Mouse (Mus musculus): ENCODE results near the gene Osbpl6. TPM values are rescaled to one million over a fixed set of nuclear protein-coding genes. Genes with fewer than 3 reads are reported as not detected.
A peak's percentile ranks its signal among the peaks of the same experiment; 100 is the strongest.

Osbpl6 gene
- total RNA-seq (2021): 1 to 10 TPM; 4.5 to 4.9 TPM

DNA sequence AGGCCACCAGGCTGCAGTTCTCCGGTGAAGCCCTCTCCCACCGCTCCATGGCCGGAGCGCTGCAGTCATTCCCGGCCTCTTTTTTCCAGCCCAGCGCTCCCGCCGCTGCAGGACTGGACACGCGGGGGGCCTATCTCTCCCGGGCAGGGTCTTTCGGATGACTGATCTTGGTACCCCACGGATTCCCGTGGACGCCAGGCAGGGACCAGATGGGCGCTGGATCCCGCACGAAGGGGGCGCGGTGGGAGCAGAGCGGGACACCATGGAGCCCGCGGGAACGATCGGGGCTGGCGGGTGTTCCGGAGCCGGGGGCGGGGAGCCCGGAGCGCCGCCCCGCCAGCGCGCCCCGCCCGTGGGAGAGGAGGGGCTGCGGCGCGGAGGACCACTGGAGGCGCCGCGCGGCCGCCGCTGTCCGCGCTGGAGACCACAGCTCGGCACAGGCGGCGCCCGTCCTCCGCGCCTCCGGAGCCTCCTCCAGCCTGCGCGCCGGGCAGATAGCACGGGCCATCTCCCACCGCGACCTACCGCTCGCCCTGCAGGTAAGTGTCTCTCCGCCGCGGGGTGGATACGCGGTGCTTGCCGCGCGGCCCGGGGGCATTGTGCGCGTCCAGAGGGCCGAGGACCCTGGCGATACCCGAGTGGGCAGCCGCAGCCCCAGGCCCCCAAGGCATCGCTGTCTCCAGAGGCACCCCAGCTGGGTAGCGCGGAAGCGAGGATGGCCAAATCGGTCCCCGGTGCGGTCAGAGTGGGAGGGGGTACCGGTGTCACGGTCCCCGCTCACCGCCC lies at the start of gene Osbpl6:
Gene Osbpl6, plus strand, starts transcription at position 358 of the 786 bp plus-strand sequence.
- DNase-seq: peak; percentile 72 to 78
- intact Hi-C loops (cut with DNase I): no loop called here

DNA sequence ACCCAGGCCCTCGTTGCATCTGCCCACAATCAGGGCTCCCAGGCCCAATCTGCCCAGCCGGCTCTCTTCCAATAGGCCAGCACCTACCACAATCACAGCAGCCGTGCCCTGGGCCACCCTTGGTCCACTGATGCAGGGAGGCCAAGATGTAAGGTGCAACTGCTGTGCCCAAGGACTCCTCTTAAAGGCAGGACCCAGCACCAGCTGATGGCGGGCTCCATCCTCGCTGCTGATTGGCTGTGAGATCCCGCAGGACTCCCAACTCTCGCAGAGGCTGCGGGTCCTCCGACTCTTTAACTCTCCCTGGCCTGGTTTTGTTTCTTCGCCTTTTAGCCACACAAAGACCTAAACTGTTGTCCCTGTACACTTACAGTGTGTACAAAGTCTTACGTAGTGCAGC lies 46.1 kb upstream of the Osbpl6 start, which contains the start of gene Cyct:
Gene Cyct, minus strand, starts transcription at position 225 of the 400 bp plus-strand sequence.
- intact Hi-C loops (cut with DNase I): loop anchor here (10.0 kb wide), 1 partner anchor 235 kb away; no protein-coding TSS in a partner anchor
- no peak for DNase-seq

- DNase-seq: peak in 1 of 2 experiments; percentile 35
Observed at GRCm38 (mm10) chr2:76362111-76362510, 44.2 kb upstream of the Osbpl6 start.

DNA sequence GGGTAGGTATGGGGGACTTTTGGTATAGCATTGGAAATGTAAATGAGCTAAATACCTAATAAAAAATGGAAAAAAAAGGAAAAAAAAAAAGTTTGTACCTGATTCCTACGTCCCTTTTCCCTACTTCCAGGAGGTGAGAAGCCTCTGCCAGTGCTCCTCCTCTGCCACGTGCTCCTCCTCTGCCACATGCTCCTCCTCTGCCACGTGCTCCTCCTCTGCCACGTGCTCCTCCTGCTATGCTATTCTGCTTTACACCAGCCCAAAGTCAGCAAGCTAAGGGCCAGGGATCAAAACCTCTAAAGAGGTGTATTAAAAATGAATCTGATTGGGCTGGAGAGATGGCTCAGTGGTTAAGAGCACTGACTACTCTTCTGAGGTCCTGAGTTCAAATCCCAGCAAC lies 40.5 kb upstream of the Osbpl6 start:
- DNase-seq: no peak
- intact Hi-C loops (cut with DNase I): loop anchor here (10.0 kb wide), 1 partner anchor 241 kb away; no protein-coding TSS in a partner anchor

More at GRCm38 (mm10) chr2:76362111-76362510, 44.2 kb upstream of the Osbpl6 start:
- intact Hi-C loops (cut with DNase I): loop anchor here (2.0 to 10.0 kb wide), 2 partner anchors 107 to 237 kb away; no protein-coding TSS in a partner anchor

- DNase-seq: peak; percentile 78 to 90
- intact Hi-C loops (cut with DNase I): loop anchor here (1.0 to 10.0 kb wide), 2 partner anchors 243 to 251 kb away; no protein-coding TSS in a partner anchor
Observed at GRCm38 (mm10) chr2:76367188-76367922, 39.0 kb upstream of the Osbpl6 start.

DNA sequence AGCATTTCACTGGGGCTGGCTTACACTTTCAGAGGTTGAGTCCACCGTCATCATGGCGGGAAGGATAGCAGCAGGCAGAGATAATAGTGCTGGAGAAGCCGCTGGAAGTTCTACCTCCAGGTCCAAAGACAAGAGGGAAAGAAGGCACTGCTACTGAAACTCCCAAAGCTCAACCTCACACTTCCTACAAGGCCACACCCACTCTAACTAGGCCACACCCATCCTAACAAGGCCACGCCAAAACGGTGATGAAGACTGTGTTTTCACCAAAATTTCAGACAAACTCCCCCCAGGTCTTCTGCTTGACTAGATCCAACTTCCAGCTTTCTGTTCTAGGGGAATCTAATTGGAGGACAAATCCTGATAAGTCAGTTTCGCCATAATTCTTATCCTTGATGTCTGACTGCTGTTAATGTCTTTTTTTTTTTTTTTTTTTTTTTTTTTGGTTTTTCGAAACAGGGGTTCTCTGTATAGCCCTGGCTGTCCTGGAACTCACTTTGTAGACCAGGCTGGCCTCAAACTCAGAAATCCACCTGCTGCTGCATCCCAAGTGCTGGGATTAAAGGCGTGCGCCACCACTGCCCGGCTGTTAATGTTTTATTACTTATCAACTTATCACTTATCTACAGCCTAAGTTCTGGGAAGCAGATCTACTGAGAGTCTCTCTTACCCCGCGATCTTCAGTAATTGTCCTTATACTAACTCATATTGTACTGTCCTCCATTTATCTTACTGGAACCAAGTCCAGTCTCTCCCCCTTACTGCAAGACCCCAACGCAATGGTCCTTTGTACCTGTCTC lies 37.2 kb upstream of the Osbpl6 start:
- intact Hi-C loops (cut with DNase I): loop anchor here (10.0 kb wide), 1 partner anchor 244 kb away; no protein-coding TSS in a partner anchor
- DNase-seq: no peak

DNA sequence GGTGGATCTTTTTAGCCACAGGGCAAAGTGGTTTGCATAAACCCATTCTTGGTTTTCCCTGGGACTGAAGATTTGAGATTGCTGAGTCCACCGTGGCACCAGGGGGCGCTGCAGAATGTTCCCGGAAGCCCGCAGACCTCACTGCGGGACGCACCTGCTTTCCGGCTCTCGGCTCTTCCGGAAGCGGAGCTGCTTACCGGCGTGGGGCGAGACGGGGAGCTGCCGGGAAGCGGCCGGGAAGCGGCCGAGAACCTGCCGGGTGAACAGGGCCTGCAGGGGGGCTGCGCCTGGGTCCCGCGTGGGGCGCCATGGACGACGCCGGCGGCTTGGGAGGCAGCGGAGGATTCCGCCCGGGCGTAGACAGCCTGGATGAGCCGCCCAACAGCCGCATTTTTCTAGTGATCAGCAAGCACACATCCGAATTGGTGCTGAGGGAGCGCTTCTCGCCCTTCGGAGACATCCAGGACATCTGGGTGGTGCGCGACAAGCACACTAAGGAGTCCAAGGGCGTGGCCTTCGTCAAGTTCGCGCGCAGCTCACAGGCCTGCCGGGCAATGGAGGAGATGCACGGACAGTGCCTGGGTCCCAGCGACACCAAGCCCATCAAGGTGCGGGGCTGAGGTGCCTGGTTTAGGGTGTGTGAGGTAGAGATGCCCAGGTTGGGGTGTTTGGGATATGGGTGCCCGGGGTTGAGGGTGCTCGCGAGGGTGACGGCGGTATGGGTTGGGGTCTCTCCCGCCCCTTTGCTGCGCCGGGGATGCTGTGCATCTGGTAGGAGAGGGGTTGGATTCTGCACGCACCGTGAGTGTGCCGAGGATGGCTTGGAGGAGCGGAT lies 36.3 kb upstream of the Osbpl6 start, which contains the start of gene Rbm45:
Gene Rbm45, plus strand, starts transcription at position 164 of the 835 bp plus-strand sequence.
- intact Hi-C loops (cut with DNase I): loop anchor here (10.0 kb wide), 1 partner anchor 245 kb away; no protein-coding TSS in a partner anchor
- peak; percentile 89 to 93 for DNase-seq

DNA sequence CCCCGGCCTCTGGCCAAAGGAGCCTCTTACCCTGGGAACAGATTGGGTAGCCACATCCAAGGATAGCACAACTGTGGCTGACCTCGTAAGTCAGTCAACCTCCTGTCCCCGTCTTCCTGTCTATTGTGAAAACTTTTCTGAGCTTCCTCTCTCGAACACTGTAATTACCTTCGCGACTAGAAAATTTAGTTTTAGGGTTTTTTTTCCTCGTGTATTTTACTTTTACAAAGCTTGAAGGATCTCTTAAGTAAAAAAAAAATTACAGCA lies 35.7 kb upstream of the Osbpl6 start:
- no peak for DNase-seq
- intact Hi-C loops (cut with DNase I): no loop called here

DNA sequence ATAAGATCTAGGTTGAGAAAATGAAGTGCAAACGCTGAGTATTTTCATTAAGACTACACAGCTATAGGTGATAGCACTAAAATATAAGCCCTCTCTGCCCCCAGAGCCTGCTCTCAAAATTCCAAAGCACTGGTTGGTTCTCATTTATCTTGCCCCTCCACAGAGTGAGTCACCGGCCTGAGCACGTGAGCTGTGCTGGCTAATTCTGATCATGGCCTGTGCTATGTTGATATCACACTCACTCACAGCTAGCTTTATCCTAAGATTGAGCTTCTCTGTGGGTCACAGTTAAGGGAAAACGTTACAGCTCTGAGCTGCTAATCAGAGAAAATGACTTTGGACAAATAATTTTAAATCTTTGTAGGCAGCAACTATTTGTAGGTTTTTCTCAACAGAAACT lies 34.1 kb upstream of the Osbpl6 start:
- DNase-seq: peak; percentile 33 to 58
- intact Hi-C loops (cut with DNase I): no loop called here

DNA sequence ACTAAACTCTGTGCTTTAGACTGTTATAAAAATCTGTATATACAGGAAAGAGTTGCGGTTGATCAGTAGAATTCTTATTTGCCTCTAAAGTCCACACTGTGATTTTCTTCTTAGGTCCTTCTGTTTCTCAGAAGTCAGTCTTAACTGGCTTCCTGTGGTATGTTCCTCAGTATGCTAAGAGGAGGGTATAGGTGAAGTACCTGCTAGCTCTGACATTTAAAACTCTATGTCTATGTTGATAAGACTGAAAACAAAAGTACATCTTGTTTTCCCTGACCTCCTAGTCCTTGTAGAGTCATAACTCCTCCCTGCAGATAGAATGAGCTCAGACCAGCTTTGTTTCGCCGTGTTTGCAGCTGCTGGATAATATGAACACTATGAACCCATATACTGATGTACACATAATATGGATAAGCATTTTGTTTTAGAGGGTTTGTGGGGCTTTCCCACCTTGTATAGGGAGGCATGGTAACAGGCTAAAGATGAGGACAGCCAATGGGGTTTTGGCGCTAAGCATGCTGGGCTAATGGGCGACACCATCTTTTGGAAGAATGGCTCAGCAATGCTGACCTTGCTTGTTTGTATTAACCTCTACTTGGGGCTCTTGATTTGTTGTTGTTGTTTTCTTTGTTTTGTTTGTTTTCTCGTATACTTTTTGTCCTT lies 31.6 kb upstream of the Osbpl6 start:
- no peak for DNase-seq
- intact Hi-C loops (cut with DNase I): no loop called here

DNA sequence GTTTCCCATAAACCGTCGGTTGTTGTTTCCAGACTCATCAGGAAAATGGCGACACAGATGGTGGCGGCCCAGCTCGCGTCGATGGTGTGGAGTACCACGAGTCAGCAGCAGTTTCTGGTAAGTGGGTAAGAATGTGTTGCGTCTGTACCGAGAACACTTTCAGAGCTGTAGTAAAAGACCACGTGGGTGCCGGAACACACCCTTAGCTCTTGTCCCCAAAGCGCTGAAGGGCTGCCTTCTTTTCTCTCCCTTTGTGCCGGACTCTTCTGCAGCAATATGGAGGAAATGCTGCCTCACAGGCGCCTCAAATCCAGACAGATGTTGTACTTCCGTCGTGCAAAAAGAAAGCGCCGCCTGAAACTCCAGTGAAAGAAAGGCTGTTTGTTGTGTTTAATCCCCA lies 27.7 kb upstream of the Osbpl6 start:
- no peak for DNase-seq
- intact Hi-C loops (cut with DNase I): no loop called here

DNA sequence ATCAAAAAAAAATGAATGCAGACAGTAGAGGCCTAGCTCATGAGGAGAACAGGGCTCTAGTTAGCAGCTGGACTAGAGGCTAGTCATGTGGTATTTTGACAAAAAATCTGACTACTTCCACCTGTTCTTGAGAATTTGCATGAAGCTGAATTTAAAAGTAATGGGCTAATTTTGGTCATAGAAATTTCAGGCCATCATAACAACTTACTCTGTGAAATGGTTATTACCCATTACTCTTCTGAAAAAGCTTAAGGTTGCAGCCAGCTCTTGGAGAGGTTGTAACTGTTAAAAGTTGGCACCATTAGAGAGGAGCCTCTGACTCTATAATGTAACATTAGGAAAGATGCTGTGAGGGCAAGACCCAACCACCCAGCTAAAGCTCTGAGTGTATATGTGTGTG lies 19.8 kb upstream of the Osbpl6 start:
- intact Hi-C loops (cut with DNase I): no loop called here
- no peak for DNase-seq

- intact Hi-C loops (cut with DNase I): no loop called here
- DNase-seq: no peak
Observed at GRCm38 (mm10) chr2:76400178-76400577, 6.1 kb upstream of the Osbpl6 start.

DNA sequence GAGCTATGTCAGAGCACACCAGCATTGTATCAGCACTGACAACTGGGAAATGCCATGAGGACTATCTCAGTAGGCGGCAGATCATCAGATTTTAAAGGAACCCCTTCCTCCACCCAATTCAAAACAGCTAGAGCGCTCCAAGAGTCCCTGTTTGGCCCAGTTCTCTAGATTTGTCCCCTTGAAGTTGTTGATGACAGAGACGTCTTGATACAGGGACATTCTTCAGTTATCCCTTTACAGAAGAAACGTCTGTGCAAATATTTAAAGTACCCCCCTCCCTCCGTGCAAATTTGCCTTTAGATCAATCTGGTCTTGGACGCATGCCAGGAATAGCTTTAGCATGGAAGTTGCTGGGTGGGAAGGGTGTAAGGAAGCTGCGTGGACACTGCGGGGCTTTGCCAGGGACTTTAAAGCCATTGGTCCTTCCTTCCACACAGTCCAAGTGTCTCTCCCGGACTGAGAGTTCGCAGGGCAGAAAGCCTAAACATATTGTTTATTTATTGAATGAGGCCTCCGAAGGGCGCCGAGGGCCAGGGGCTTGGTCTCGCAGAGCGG lies 635 bp upstream of the Osbpl6 start:
- DNase-seq: no peak
- intact Hi-C loops (cut with DNase I): no loop called here

- DNase-seq: peak; percentile 57 to 61
- intact Hi-C loops (cut with DNase I): no loop called here
Observed at GRCm38 (mm10) chr2:76406937-76407441, 681 bp downstream of the Osbpl6 start.

- DNase-seq: no peak
- intact Hi-C loops (cut with DNase I): no loop called here
Observed at GRCm38 (mm10) chr2:76409526-76409925, 3.2 kb downstream of the Osbpl6 start.

DNA sequence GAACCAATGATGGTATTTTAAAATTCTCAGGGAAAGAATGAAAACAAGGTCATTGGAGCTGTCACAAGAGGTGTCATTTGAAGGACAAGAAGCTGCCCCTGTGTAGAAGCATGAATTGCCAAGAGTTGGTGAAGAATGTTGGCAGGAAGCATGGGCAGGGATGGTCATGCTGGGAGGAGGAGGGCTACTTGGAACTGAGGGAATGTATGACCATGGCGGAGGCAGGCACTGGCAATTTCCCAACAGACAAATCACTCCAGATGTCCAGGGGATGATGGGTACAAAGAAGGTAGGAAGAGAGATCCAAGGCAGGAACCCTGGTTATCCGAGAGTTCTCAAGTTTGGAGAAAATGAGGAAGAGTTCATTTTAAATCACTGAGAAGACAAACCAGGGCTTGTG lies 3.7 kb downstream of the Osbpl6 start:
- intact Hi-C loops (cut with DNase I): no loop called here
- peak in 1 of 2 experiments; percentile 11 for DNase-seq

GRCm38 (mm10) chr2:76412924-76413323 lies 6.6 kb downstream of the Osbpl6 start:
- intact Hi-C loops (cut with DNase I): no loop called here
- no peak for DNase-seq

Data from heart, postnatal 10 days (tissue).